ENCODE assay signal across 11 mouse cellular contexts in the genomic region with DNA sequence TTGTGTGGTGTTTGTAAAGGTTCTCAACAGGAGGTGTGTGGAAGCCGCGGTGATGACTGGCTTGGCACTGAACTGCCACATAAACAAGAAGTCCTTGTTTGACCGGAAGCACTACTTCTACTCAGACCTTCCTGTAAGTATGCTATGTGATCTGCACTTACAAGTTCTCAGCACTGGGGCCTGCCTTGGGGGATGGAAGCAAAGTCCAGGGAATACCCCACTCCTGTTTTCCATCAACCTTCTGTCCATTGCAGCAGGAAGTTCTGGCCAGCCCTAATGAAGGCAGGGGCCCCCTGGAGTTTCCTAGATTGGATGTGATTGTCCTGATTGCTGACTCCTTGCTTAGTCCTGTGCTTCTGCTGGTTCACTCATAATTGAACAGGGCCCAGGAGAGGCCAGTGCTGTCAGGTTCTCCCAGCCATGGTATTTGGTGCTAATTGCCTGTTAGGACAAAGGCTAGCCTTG. TPM values are rescaled to one million over a fixed set of nuclear protein-coding genes. Genes with fewer than 3 reads are reported as not detected.
A peak's percentile ranks its signal among the peaks of the same experiment; 100 is the strongest.
DNase-seq lines count a peak whose midpoint lies in the region; ATAC-seq lines count a peak whose summit lies in the region.
"Had no signal": no experiment of that assay in that cellular context is flagged by ENCODE, and none has a peak within 500 bp of the region (broad histone marks: within the 10 kb centered on the region; RNA-seq: fewer than 3 reads in every experiment).

No protein-coding gene starts in this region.

- no peak overlapping the region for H3K4me2 ChIP-seq in heart, embryonic 16.5 days (ENCODE audit: low read depth, low read length)
- H3K4me2 ChIP-seq in intestine, embryonic 15.5 days (replicated peaks): no peak overlapping the region
- no peak overlapping the region for H3K4me2 ChIP-seq in kidney, embryonic 15.5 days
- H3K4me2 ChIP-seq: embryonic facial prominence, embryonic 12.5 days; liver, embryonic 12.5 days had no signal

- 31% methylated on average over 3 of the region's 3 CpGs for WGBS in heart, embryonic 16.5 days
- WGBS in intestine, embryonic 15.5 days: 41% methylated on average over 3 of the region's 3 CpGs
- WGBS in kidney, embryonic 15.5 days: 72% methylated on average over 3 of the region's 3 CpGs

- DNase-seq in heart, adult 8-10 months (ENCODE audit: low spot score): no peak
- DNase-seq in brain, adult 2 months (ENCODE audit: low read depth, low spot score): peak; percentile 28
- DNase-seq in embryo, embryonic 11 days: peak; percentile 28
- no peak for DNase-seq in thymus, postnatal 36 days
- DNase-seq: kidney, adult 18-20 months had no signal

- H3K9ac ChIP-seq in heart, embryonic 16.5 days (ENCODE audit: low read length): peak overlapping the region; percentile 16
- no peak overlapping the region for H3K9ac ChIP-seq in intestine, embryonic 15.5 days
- H3K9ac ChIP-seq in kidney, embryonic 15.5 days: no peak overlapping the region
- H3K9ac ChIP-seq: embryonic facial prominence, embryonic 12.5 days; liver, embryonic 12.5 days had no signal

- peak overlapping the region; percentile 82 for H3K27ac ChIP-seq in heart, embryonic 16.5 days (ENCODE audit: low read length)
- no peak overlapping the region for H3K27ac ChIP-seq in intestine, embryonic 15.5 days
- no peak overlapping the region for H3K27ac ChIP-seq in kidney, embryonic 15.5 days
- H3K27ac ChIP-seq: liver, embryonic 12.5 days had no signal

- peaks cover 22% of the 10 kb centered on the region for H3K4me1 ChIP-seq in heart, embryonic 16.5 days (ENCODE audit: control insufficient read depth, insufficient read depth, low read length)
- H3K4me1 ChIP-seq in intestine, embryonic 15.5 days (replicated peaks): peaks cover 5% of the 10 kb centered on the region; the same call in 1 of the 2 replicates
- H3K4me1 ChIP-seq in kidney, embryonic 15.5 days: no peaks in the 10 kb centered on the region
- H3K4me1 ChIP-seq: liver, embryonic 12.5 days had no signal

- H3K36me3 ChIP-seq in heart, embryonic 16.5 days (ENCODE audit: control insufficient read depth, insufficient read depth): no peaks in the 10 kb centered on the region
- H3K36me3 ChIP-seq in intestine, embryonic 15.5 days: no peaks in the 10 kb centered on the region
- H3K36me3 ChIP-seq in kidney, embryonic 15.5 days: no peaks in the 10 kb centered on the region; the same call in 1 of the 2 replicates

- H3K9me3 ChIP-seq in heart, embryonic 16.5 days (replicated peaks; ENCODE audit: control insufficient read depth, low read length): no peaks in the 10 kb centered on the region
- no peaks in the 10 kb centered on the region for H3K9me3 ChIP-seq in intestine, embryonic 15.5 days
- H3K9me3 ChIP-seq in kidney, embryonic 15.5 days (replicated peaks): no peaks in the 10 kb centered on the region
- H3K9me3 ChIP-seq: embryonic facial prominence, embryonic 12.5 days; liver, embryonic 12.5 days had no signal

- ATAC-seq in heart, embryonic 16.5 days (replicated peaks; ENCODE audit: extremely low read depth, insufficient read depth, low FRiP score): peak; percentile 55
- ATAC-seq in intestine, embryonic 15.5 days: peak; percentile 31; the same call in 1 of the 2 replicates
- no peak for ATAC-seq in kidney, embryonic 15.5 days (replicated peaks; ENCODE audit: low FRiP score)
- ATAC-seq in megakaryocyte-erythroid progenitor cell, adult 5-6 weeks (replicated peaks; ENCODE audit: low FRiP score, low TSS enrichment, poor library complexity, severe bottlenecking): no peak
- ATAC-seq: liver, embryonic 12.5 days had no signal

- no peak overlapping the region for H3K4me3 ChIP-seq in heart, embryonic 16.5 days (ENCODE audit: low read length)
- H3K4me3 ChIP-seq in intestine, embryonic 15.5 days (replicated peaks): no peak overlapping the region
- H3K4me3 ChIP-seq in kidney, embryonic 15.5 days (replicated peaks): no peak overlapping the region
- H3K4me3 ChIP-seq: embryonic facial prominence, embryonic 12.5 days; liver, embryonic 12.5 days had no signal

- H3K27me3 ChIP-seq in heart, embryonic 16.5 days (ENCODE audit: control insufficient read depth, insufficient read depth, low read length): no peaks in the 10 kb centered on the region
- H3K27me3 ChIP-seq in intestine, embryonic 15.5 days (replicated peaks): no peaks in the 10 kb centered on the region
- no peaks in the 10 kb centered on the region for H3K27me3 ChIP-seq in kidney, embryonic 15.5 days
- H3K27me3 ChIP-seq: embryonic facial prominence, embryonic 12.5 days; liver, embryonic 12.5 days had no signal

RNA-seq across cellular contexts. Expression of a gene that starts 28.0 kb away (rescaled TPM):
- polyA plus RNA-seq in heart, embryonic 16.5 days (2015; fragmentation: Nextera tagmentation; extraction: Ambion mirVana): 40.3 and 40.6 TPM in 2 replicates
- total RNA-seq in heart, adult 8-10 months (2022): 10 to 100 TPM; 50.0 to 58.3 (median 53.4) TPM
- polyA plus RNA-seq in intestine, embryonic 15.5 days (2015; fragmentation: Nextera tagmentation; extraction: Ambion mirVana): 32.1 and 34.4 TPM in 2 replicates
- polyA plus RNA-seq in kidney, embryonic 15.5 days (2015; fragmentation: Nextera tagmentation; extraction: Ambion mirVana): 25.5 and 28.2 TPM in 2 replicates
- 9.1 and 12.7 TPM in 2 replicates for total RNA-seq in megakaryocyte-erythroid progenitor cell, adult 5-6 weeks (2014; fragmentation: Nextera tagmentation)
- 8.4 and 11.4 TPM in 2 replicates for total RNA-seq in megakaryocyte-erythroid progenitor cell, adult 5-6 weeks (2017)

Comparison
In these comparisons a context has a peak if more than half of its experiments do, and no peak if none do; other contexts are left out.
1. ATAC-seq: peak in heart, embryonic 16.5 days (single experiment) and intestine, embryonic 15.5 days (single experiment); none in kidney, embryonic 15.5 days (single experiment) and megakaryocyte-erythroid progenitor cell, adult 5-6 weeks (single experiment).
2. DNase-seq: peak in brain, adult 2 months (single experiment) and embryo, embryonic 11 days (single experiment); none in heart, adult 8-10 months (single experiment) and thymus, postnatal 36 days (0 of 2).